Mouse (Mus musculus) bone marrow macrophage, adult 2 months (primary cell): ENCODE data around the gene Apba1.

Experiments
- CTCF ChIP-seq: IDR thresholded peaks from 2 replicates; pipeline ENCODE4 v1.5.1; 2012; ENCODE audit warnings: low read depth, mild to moderate bottlenecking, low read length, moderate library complexity
- POLR2A ChIP-seq: IDR thresholded peaks from 2 replicates; pipeline ENCODE4 v1.6.1; 2012; ENCODE audit warnings: mild to moderate bottlenecking, low read depth, low read length, borderline replicate concordance

- TF ChIP-seq CTCF, result no peak
- TF ChIP-seq POLR2A, result no peak
Measured at GRCm38 (mm10) chr19:23910345-23910744, 151.7 kb downstream of the Apba1 start.
